Comparison of ENCODE assay signal across 8 mouse cellular contexts in the genomic region with DNA sequence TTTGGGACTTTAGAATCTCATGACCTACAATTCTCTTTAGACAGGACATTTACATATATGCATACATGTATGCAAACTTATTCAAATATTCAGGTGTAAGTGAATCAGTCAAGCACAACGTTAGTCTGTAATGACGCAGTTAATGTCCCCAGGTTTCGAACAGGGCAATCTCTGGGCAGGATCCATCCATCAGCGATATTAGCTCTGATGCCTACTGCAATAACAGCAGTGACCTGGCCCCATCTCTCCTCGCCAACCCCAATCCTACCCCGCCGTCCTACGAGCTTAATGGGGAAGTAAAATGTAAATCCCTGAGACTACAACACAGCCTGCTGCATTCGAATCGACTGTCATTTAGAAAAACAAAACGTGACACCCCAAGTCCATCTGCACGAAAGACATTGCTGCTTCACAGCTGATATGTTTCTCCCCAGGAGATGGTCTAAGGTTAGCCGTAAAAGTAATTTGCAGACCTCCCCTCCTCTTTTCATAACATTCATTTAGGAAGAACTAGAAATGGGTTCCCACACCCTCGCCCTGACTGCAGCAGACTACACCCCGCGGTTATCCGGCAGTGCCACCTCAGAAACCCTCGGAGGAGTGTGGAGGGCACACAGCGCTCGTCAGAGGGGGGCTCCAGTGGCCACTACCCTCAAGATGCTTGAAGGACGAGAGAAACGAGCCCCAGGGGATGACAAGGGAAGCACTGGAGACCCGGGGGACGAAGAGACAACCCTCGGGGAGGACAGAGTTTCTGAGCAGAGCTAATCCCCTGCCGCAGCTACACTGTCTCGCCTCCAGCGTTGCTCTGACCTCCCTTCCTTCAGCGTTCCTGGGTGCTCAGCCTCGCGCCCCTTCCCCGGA. TPM values are rescaled to one million over a fixed set of nuclear protein-coding genes. Genes with fewer than 3 reads are reported as not detected.
DNase-seq lines count a peak whose midpoint lies in the region; ATAC-seq and TF ChIP-seq lines count a peak whose summit lies in the region.

No protein-coding gene starts in this region.

- H3K9ac ChIP-seq in heart, embryonic 14.5 days (ENCODE audit: low read length), result peak overlapping the region; percentile 89
- H3K9ac ChIP-seq in limb, embryonic 15.5 days, result peak overlapping the region; percentile 82

- H3K27me3 ChIP-seq in cerebellum, adult 2 months (ENCODE audit: control insufficient read depth, insufficient read depth, low read length), result no peaks in the 10 kb centered on the region
- H3K27me3 ChIP-seq in heart, embryonic 14.5 days (ENCODE audit: control insufficient read depth, insufficient read depth, low read length), result no peaks in the 10 kb centered on the region
- no peaks in the 10 kb centered on the region for H3K27me3 ChIP-seq in limb, embryonic 15.5 days

- H3K4me1 ChIP-seq in cerebellum, adult 2 months (ENCODE audit: control insufficient read depth, insufficient read depth, low read length), result peaks cover 9% of the 10 kb centered on the region
- H3K4me1 ChIP-seq in heart, embryonic 14.5 days (ENCODE audit: control insufficient read depth in 2 of 2, insufficient read depth in 2 of 2, low read length in 2 of 2), result peaks cover 2 to 9% of the 10 kb centered on the region in 2 experiments; a peak in 3 of 4 replicates
- peaks cover 13% of the 10 kb centered on the region for H3K4me1 ChIP-seq in limb, embryonic 15.5 days

- peak overlapping the region; percentile 61 for H3K4me2 ChIP-seq in heart, embryonic 14.5 days (ENCODE audit: low read length)
- peak overlapping the region; percentile 69 for H3K4me2 ChIP-seq in limb, embryonic 15.5 days

- H3K4me3 ChIP-seq in cerebellum, adult 2 months (replicated peaks; ENCODE audit: insufficient read depth, low read depth, low read length), result peak overlapping the region; percentile 91
- peak overlapping the region; percentile 68 to 87 for H3K4me3 ChIP-seq in heart, embryonic 14.5 days (ENCODE audit: control insufficient read depth in 1 of 2, insufficient read depth in 1 of 2, low read depth in 1 of 2, low read length in 2 of 2)
- peak overlapping the region; percentile 88 for H3K4me3 ChIP-seq in limb, embryonic 15.5 days

- no peaks in the 10 kb centered on the region for H3K36me3 ChIP-seq in heart, embryonic 14.5 days (ENCODE audit: control insufficient read depth, insufficient read depth, low read length)
- H3K36me3 ChIP-seq in limb, embryonic 15.5 days, result no peaks in the 10 kb centered on the region

- H3K27ac ChIP-seq in cerebellum, adult 2 months (ENCODE audit: insufficient read depth, low read length), result peak overlapping the region; percentile 65
- 0 out of 4 replicates have a peak overlapping the region, but pooled peaks of 1 of the 2 experiments have one; percentile 15 for H3K27ac ChIP-seq in heart, embryonic 14.5 days (replicated peaks in 1 of 2; ENCODE audit: control insufficient read depth in 1 of 2, insufficient read depth in 1 of 2, low read depth in 2 of 2, low read length in 2 of 2)
- peak overlapping the region; percentile 75 for H3K27ac ChIP-seq in limb, embryonic 15.5 days

- TF ChIP-seq CTCF in cerebellum, adult 2 months (IDR thresholded peaks at IDR 0.05; ENCODE audit: borderline replicate concordance, insufficient read depth, low read depth, low read length), result no peak

- peak; percentile 36 for ATAC-seq in heart, embryonic 14.5 days (ENCODE audit: insufficient number of reproducible peaks, insufficient read depth, low FRiP score, low read depth)
- peak; percentile 57; the same call in 1 of the 2 replicates for ATAC-seq in limb, embryonic 15.5 days (ENCODE audit: insufficient number of reproducible peaks, low FRiP score, low TSS enrichment, low read depth)

- DNase-seq in embryo, embryonic 10 days (ENCODE audit: low spot score), result peak; percentile 31
- no peak for DNase-seq in embryo, embryonic 10.5 days (ENCODE audit: low spot score)
- DNase-seq in B cell, adult 2 months, result peak; percentile 86 to 88
- DNase-seq in cerebellum, adult 2 months, result peak; percentile 47 to 50
- DNase-seq in naive thymus-derived CD4-positive, alpha-beta T cell, adult 2 months (ENCODE audit: low read depth), result peak; percentile 31
- DNase-seq in yolk sac, embryonic 10.5 days (ENCODE audit: low spot score), result no peak

- TF ChIP-seq POLR2A in cerebellum, adult 2 months (IDR thresholded peaks at IDR 0.05; ENCODE audit: borderline replicate concordance, insufficient read depth, low read length), result no peak

- no peaks in the 10 kb centered on the region for H3K9me3 ChIP-seq in heart, embryonic 14.5 days (ENCODE audit: control insufficient read depth, low read length)
- H3K9me3 ChIP-seq in limb, embryonic 15.5 days, result no peaks in the 10 kb centered on the region

- WGBS in cerebellum, adult 2 months, result under 1% methylated on average over 32 of the region's 32 CpGs
- 2% methylated on average over 32 of the region's 32 CpGs for WGBS in heart, embryonic 14.5 days
- 1% methylated on average over 32 of the region's 32 CpGs for WGBS in limb, embryonic 15.5 days

RNA-seq across cellular contexts. Expression of a gene that starts 0.6 kb away (rescaled TPM):
- 472 and 511 TPM in 2 replicates for polyA plus RNA-seq in cerebellum, adult 2 months (2012; rRNA removed)
- 26.6 and 26.8 TPM in 2 replicates for polyA plus RNA-seq in heart, embryonic 14.5 days (2014; fragmentation: Nextera tagmentation; extraction: Ambion mirVana)
- 47.8 and 49.7 TPM in 2 replicates for polyA plus RNA-seq in limb, embryonic 15.5 days (2015; fragmentation: Nextera tagmentation; extraction: Ambion mirVana)

RNA-seq across cellular contexts. Expression of a gene that starts 13.3 kb away (rescaled TPM):
- 55.0 and 57.2 TPM in 2 replicates for polyA plus RNA-seq in cerebellum, adult 2 months (2012; rRNA removed)
- 60.0 and 66.0 TPM in 2 replicates for polyA plus RNA-seq in heart, embryonic 14.5 days (2014; fragmentation: Nextera tagmentation; extraction: Ambion mirVana)
- 71.0 and 71.2 TPM in 2 replicates for polyA plus RNA-seq in limb, embryonic 15.5 days (2015; fragmentation: Nextera tagmentation; extraction: Ambion mirVana)

Comparison
In these comparisons a context has a peak if more than half of its experiments do, and no peak if none do; other contexts are left out.
1. DNase-seq: peak in embryo, embryonic 10 days (single experiment), B cell, adult 2 months (2 of 2), cerebellum, adult 2 months (2 of 2) and naive thymus-derived CD4-positive, alpha-beta T cell, adult 2 months (single experiment); none in embryo, embryonic 10.5 days (single experiment) and yolk sac, embryonic 10.5 days (single experiment).
2. Peak in every context shown above with its lines, with median percentiles within 50 percentile points of each other: H3K4me3 ChIP-seq.